In genomic region chr11:111290537-111290936, GRCm38 (mm10) we compare ENCODE assay signal across 29 mouse cellular contexts.
A peak's percentile ranks its signal among the peaks of the same experiment; 100 is the strongest.
DNase-seq lines count a peak whose midpoint lies in the region; ATAC-seq and TF ChIP-seq lines count a peak whose summit lies in the region.
"Had no signal": no experiment of that assay in that cellular context is flagged by ENCODE, and none has a peak within 500 bp of the region (broad histone marks: within the 10 kb centered on the region; RNA-seq: fewer than 3 reads in every experiment).

No protein-coding gene starts in this region.

- no peaks in the 10 kb centered on the region for H3K4me1 ChIP-seq in kidney, postnatal 0 days (replicated peaks; ENCODE audit: insufficient read depth, low read length)
- no peaks in the 10 kb centered on the region for H3K4me1 ChIP-seq in kidney, adult 2 months (ENCODE audit: control insufficient read depth, insufficient read depth, low read length)
- H3K4me1 ChIP-seq in lung, postnatal 0 days (ENCODE audit: insufficient read depth, low read depth, low read length), result no peaks in the 10 kb centered on the region
- no peaks in the 10 kb centered on the region for H3K4me1 ChIP-seq in midbrain, embryonic 11.5 days (ENCODE audit: control insufficient read depth, insufficient read depth, low read length)
- H3K4me1 ChIP-seq: forebrain, embryonic 12.5 days; heart, embryonic 13.5 days; kidney, embryonic 15.5 days; limb, embryonic 10.5 days; limb, embryonic 15.5 days; megakaryocyte, embryonic 14.5 days; neural tube, embryonic 15.5 days had no signal

- ATAC-seq in kidney, postnatal 0 days (replicated peaks; ENCODE audit: low FRiP score, low read depth), result no peak
- no peak for ATAC-seq in lung, postnatal 0 days
- ATAC-seq in midbrain, embryonic 11.5 days (ENCODE audit: low FRiP score), result no peak
- ATAC-seq: forebrain, postnatal 0 days; Patski had no signal

- 0 out of 2 replicates have a peak, but pooled peaks have one; percentile 18 for TF ChIP-seq EP300 in lung, postnatal 0 days (IDR thresholded peaks at IDR 0.05)

- TF ChIP-seq CTCF in kidney, postnatal 0 days (IDR thresholded peaks at IDR 0.05; ENCODE audit: low read depth), result no peak
- TF ChIP-seq CTCF in kidney, adult 2 months (conservative IDR thresholded peaks at IDR 0.05; ENCODE audit: insufficient read depth, insufficient read length, low read depth, low read length), result no peak
- no peak for TF ChIP-seq CTCF in lung, postnatal 0 days (IDR thresholded peaks at IDR 0.05)

- no peak overlapping the region for H3K4me2 ChIP-seq in kidney, postnatal 0 days (ENCODE audit: low read length)
- H3K4me2 ChIP-seq in lung, postnatal 0 days (replicated peaks; ENCODE audit: low read depth, low read length), result no peak overlapping the region
- no peak overlapping the region for H3K4me2 ChIP-seq in midbrain, embryonic 11.5 days
- H3K4me2 ChIP-seq: forebrain, embryonic 12.5 days; heart, embryonic 13.5 days; hindbrain, embryonic 14.5 days; kidney, embryonic 15.5 days; limb, embryonic 15.5 days; lung, embryonic 14.5 days; neural tube, embryonic 15.5 days had no signal

- no peak for TF ChIP-seq POLR2A in kidney, adult 2 months (IDR thresholded peaks at IDR 0.05; ENCODE audit: low read depth, low read length)

- no peaks in the 10 kb centered on the region for H3K9me3 ChIP-seq in kidney, postnatal 0 days (replicated peaks; ENCODE audit: low read length)
- no peaks in the 10 kb centered on the region for H3K9me3 ChIP-seq in lung, postnatal 0 days (ENCODE audit: low read length)
- no peaks in the 10 kb centered on the region for H3K9me3 ChIP-seq in midbrain, embryonic 11.5 days (ENCODE audit: control insufficient read depth, low read length)
- H3K9me3 ChIP-seq: forebrain, embryonic 12.5 days; kidney, embryonic 15.5 days; limb, embryonic 10.5 days; limb, embryonic 15.5 days had no signal

- H3K27me3 ChIP-seq in kidney, postnatal 0 days (ENCODE audit: insufficient read depth, low read length), result no peaks in the 10 kb centered on the region
- no peaks in the 10 kb centered on the region for H3K27me3 ChIP-seq in kidney, adult 2 months (replicated peaks; ENCODE audit: control insufficient read depth, insufficient read depth, low read length)
- no peaks in the 10 kb centered on the region for H3K27me3 ChIP-seq in lung, postnatal 0 days (replicated peaks; ENCODE audit: insufficient read depth, low read length)
- no peaks in the 10 kb centered on the region for H3K27me3 ChIP-seq in midbrain, embryonic 11.5 days (ENCODE audit: control insufficient read depth, insufficient read depth, low read length)
- H3K27me3 ChIP-seq: forebrain, embryonic 12.5 days; heart, embryonic 13.5 days; kidney, embryonic 15.5 days; limb, embryonic 15.5 days; megakaryocyte, embryonic 14.5 days; neural tube, embryonic 15.5 days had no signal

- H3K79me2 ChIP-seq in macrophage (ENCODE audit: inconsistent target), result no peaks in the 10 kb centered on the region

- H3K4me3 ChIP-seq in kidney, postnatal 0 days (replicated peaks; ENCODE audit: low read depth, low read length), result no peak overlapping the region
- H3K4me3 ChIP-seq in kidney, adult 2 months (ENCODE audit: insufficient read depth, low read depth, low read length), result no peak overlapping the region
- H3K4me3 ChIP-seq in lung, postnatal 0 days (ENCODE audit: low read depth, low read length), result no peak overlapping the region
- no peak overlapping the region for H3K4me3 ChIP-seq in macrophage (ENCODE audit: inconsistent target)
- no peak overlapping the region for H3K4me3 ChIP-seq in midbrain, embryonic 11.5 days (ENCODE audit: low read depth, low read length)
- H3K4me3 ChIP-seq: forebrain, embryonic 12.5 days; heart, embryonic 13.5 days; kidney, embryonic 15.5 days; limb, embryonic 10.5 days; limb, embryonic 15.5 days; megakaryocyte, embryonic 14.5 days; neural tube, embryonic 15.5 days had no signal

- peak; percentile 23 for DNase-seq in kidney, postnatal 0 days (ENCODE audit: low spot score)
- no peak for DNase-seq in kidney, adult 2 months
- peak; percentile 53 for DNase-seq in lung, postnatal 0 days (ENCODE audit: low spot score)
- DNase-seq in lung, postnatal 4 days, result no peak
- DNase-seq in cerebellum, postnatal 25 days, result no peak
- DNase-seq in midbrain, embryonic 11.5 days (ENCODE audit: low spot score, missing footprints), result no peak
- DNase-seq: adrenal gland, postnatal 10 days; cerebellum, adult 11-12 months; cerebellum, adult 9-11 months; forebrain, postnatal 0 days; heart, postnatal 10 days; kidney, adult 11 months; kidney, postnatal 36 days; layer of hippocampus, postnatal 36 days; lung, embryonic 14.5 days; midbrain, embryonic 14.5 days; right cerebral cortex, adult 18-20 months; spleen, adult 18-20 months; thymus, postnatal 14 days had no signal

- no peaks in the 10 kb centered on the region for H3K36me3 ChIP-seq in kidney, postnatal 0 days (ENCODE audit: insufficient read depth, low read length)
- no peaks in the 10 kb centered on the region for H3K36me3 ChIP-seq in kidney, adult 2 months (ENCODE audit: control insufficient read depth, insufficient read depth, low read length)
- H3K36me3 ChIP-seq in lung, postnatal 0 days (ENCODE audit: insufficient read depth, low read length), result no peaks in the 10 kb centered on the region
- no peaks in the 10 kb centered on the region for H3K36me3 ChIP-seq in macrophage (ENCODE audit: inconsistent target)
- H3K36me3 ChIP-seq in midbrain, embryonic 11.5 days (ENCODE audit: control insufficient read depth, insufficient read depth, low read length), result no peaks in the 10 kb centered on the region
- H3K36me3 ChIP-seq: forebrain, embryonic 12.5 days; heart, embryonic 13.5 days; kidney, embryonic 15.5 days; limb, embryonic 10.5 days; limb, embryonic 15.5 days; neural tube, embryonic 15.5 days had no signal

- H3K9ac ChIP-seq in kidney, postnatal 0 days (ENCODE audit: low read depth, low read length), result no peak overlapping the region
- H3K9ac ChIP-seq in lung, postnatal 0 days (replicated peaks; ENCODE audit: low read depth), result no peak overlapping the region
- H3K9ac ChIP-seq in midbrain, embryonic 11.5 days (ENCODE audit: low read length), result no peak overlapping the region
- H3K9ac ChIP-seq: forebrain, embryonic 12.5 days; forebrain, postnatal 0 days; heart, embryonic 13.5 days; hindbrain, embryonic 14.5 days; kidney, embryonic 15.5 days; limb, embryonic 15.5 days; lung, embryonic 14.5 days; neural tube, embryonic 15.5 days had no signal

- H3K27ac ChIP-seq in kidney, postnatal 0 days, result no peak overlapping the region
- H3K27ac ChIP-seq in kidney, adult 2 months (ENCODE audit: insufficient read depth, low read depth, low read length), result no peak overlapping the region
- H3K27ac ChIP-seq in lung, postnatal 0 days (ENCODE audit: low read length), result no peak overlapping the region
- H3K27ac ChIP-seq in macrophage, result peak overlapping the region; percentile 55
- no peak overlapping the region for H3K27ac ChIP-seq in midbrain, embryonic 11.5 days (ENCODE audit: low read depth, low read length)
- H3K27ac ChIP-seq: forebrain, embryonic 12.5 days; heart, embryonic 13.5 days; hindbrain, embryonic 14.5 days; kidney, embryonic 15.5 days; limb, embryonic 10.5 days; limb, embryonic 15.5 days; neural tube, embryonic 15.5 days had no signal

Comparison
In these comparisons a context has a peak if more than half of its experiments do, and no peak if none do; other contexts are left out.
1. DNase-seq: peak in kidney, postnatal 0 days (single experiment) and lung, postnatal 0 days (single experiment); none in kidney, adult 2 months (single experiment), lung, postnatal 4 days (0 of 2), cerebellum, postnatal 25 days (0 of 2) and midbrain, embryonic 11.5 days (single experiment).